Mouse (Mus musculus) CD8-positive naive resting alpha-beta T cell, adult 2 months (primary cell): ENCODE measurements at regions not wholly inside any gene's neighbourhood (a gene's known extent, or its start where the extent isn't known, plus 50 kb on each side); places are given as distances from the start of the nearest gene placed in this dataset.

Experiments
- DNase-seq, 2 experiments: peaks; one replicate each; pipeline ENCODE4 v3.0.0; 2022; ENCODE audit warnings: low read depth in 2 of 2, low spot score in 2 of 2

DNA sequence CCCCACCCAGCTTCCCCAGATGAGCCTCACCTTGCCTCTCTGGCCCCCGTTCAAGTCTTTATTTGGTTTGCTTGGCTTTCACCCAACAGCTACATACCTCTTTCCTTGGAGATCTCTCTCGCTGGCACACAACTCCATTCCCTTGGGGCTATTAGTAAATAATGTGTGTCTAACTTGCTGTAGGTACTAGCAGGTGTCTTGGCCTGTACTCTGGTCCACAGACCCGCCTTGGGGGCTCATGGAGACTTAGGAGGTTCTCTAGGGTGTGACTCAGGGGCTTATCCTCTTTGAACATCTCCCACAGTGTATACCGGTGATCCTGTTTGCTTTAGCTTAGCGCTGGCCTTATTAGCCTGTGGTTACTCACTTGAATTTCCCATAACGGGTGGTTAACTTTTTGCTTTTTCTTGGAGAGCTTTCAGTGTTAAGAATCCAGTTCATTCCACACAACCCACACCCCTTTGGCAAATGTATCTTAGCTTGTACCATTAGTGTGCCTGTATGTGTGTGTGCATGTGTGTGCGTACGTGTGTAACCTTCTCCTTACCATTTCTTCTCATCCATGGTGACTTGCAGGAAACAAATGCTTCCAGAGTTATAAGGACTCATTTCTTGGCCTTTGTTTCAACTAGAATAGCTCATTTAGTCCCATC, 67.3 kb upstream of the Map4k3 start:
- DNase-seq = no peak

DNA sequence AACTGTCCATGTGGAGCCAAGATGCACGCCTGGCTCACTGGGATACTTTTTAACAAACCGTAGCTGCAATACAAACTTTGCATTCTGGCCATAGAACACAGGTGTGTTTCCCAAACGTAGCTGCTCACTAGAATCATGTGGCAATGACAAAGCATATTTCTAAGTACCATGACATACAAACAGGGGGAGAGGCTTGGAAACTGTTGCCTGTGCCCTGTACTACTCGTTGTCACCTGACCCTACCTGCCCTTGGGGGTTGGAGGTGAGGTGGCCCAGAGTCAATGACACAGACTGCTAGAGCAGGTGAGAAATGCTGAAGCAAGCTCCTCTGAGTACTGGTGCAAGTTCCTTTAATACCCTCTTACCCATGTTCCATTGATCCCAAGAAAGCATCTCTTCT, 64.3 kb upstream of the Map4k3 start:
- no peak for DNase-seq

DNA sequence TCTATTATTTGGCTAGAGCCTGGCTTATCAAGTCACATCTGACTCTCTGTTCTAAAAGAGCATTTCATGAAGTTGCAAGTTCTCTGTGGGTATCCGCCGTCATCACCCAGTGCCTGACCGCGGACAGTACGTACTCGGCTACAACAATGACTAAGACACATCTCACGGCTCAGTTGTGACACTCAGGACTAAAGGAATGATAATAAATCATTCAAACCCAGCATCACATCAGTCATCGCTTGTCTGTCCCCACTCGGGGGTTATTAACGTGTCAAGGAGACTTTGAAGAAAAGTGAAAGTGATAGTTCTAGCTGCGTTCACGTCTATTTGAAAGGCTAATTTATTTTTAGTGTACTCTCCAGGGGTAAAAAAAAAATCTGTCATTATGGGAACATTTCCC, 61.4 kb upstream of the Map4k3 start:
- DNase-seq = no peak

DNA sequence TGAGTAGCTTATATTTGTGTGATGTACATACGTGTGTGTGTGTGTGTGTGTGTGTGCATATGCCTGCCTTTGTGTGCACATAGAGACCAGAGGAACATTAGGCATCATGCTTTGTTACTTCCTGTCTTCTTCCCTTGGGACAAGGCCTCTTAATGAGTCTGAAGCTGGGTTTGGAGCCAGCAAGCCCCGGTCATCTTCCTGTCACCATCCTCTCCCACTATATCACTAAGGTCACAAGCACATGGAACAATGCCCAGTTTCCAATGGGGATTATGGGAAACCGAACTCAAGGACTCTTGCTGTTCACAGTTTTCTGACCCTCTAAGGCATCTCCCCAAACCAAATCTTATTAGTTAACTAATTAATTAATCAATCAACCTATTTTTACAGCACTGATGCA, 60.7 kb upstream of the Map4k3 start:
- DNase-seq = no peak

DNA sequence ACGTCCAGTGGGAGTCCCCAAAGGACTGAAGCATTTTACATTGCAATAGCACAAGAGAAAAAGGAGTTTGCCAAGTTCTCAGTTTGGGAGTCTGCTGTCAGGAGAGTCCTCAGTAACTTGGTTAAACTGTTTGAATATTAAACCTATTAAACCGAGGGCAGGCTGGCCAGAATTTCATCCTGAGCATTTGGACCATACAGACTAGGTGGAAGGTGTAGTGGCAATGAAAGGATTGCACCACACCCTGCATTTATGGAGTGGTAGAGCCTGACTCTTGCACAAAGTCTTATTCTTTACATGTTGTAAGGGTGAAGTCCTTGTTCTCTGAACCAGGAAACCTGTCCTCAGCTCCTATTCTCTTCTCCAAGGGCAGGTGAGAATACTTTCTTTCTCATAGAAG, 58.6 kb upstream of the Map4k3 start:
- no peak for DNase-seq

DNA sequence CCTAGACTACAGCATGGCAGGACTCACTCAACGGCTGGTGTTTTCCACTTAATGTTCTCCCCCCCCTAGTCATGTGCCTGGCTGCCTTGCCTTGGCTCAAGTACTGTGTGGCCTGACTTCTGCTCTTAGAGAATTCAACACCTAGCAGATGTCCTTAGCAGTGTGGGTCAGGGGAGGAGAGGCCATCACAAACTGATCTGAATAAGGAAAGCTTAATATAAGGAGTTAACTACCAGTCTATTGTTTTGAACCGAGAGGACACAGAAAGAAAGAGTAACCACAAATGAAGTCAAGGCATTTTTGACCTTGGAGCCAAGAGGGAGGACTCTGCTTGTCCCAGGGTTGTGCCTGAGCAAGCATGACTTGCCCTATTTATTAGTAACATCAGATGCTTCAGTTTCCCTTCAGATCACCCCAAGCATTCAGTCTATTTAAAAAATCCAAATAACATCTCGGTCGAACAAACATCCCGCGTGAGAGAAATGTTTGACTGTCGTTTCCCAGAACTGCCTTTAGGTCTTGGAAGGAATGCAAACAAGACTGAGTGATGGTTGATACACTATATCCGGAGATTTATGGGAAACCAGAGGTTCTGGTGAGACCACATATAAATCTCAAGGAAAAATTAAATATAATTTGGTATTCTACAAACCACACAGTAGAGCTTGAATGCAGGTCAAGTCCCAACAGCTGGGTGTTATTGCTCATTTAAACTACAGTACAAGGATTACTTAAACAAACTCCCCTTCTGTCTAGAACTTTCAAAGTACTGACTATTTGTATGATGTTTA, 58.0 kb upstream of the Map4k3 start:
- DNase-seq = no peak

DNA sequence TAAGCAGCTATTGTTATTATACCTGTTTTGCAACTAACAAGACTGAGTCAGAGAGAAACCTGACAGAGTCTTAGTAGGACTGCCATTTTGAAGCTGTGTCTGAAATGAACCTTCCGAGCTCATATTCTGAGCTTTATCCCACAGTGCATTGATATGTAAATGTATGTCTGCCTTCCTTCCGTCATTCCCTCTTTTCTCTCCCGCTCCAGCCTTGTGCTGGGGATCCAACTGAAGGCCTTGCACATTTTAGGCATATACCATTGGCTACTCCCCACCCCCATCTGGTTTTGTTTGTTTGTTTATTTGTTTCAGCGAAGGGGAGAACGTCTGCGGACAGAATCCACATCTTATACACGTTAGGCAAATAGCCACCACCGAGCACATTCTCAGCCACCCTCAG, 57.2 kb upstream of the Map4k3 start:
- DNase-seq = no peak

DNA sequence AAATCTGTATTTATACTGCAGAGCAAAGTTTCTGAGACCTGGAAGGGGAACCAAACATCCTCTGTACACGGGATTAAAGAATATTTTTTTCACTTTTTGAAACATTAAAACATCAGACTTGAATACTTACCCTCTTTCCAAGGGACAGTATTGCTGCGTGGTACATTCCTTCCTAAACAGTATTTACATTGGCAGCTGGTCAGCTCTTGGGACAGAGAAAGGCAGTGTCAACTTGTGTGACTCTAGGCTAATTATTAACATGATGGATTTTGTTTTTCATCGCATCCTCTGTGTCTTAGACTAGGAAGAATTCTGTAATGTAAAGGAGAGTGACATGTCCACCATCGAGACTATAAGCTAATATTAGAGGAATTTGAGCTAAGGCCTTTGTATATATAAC, 56.8 kb upstream of the Map4k3 start:
- DNase-seq = no peak

DNA sequence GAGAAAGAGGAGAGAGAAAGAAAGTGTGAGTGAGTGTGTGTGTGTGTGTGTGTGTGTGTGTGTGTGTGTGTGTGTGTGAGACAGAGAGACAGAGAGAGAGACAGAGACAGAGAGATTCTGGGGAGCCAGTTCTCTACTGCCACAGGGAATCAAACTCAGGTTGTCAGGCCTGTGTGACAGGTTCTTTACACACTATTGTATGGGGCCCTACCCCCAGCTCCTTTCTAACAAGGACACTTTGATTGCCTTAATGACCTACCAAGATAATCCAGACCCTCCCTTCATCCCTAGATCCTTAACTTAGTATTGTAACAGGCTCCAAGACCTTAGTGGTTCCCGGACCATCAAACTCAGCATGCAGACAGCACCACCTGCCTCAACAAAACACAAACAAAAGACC, 53.9 kb upstream of the Map4k3 start:
- no peak for DNase-seq

DNA sequence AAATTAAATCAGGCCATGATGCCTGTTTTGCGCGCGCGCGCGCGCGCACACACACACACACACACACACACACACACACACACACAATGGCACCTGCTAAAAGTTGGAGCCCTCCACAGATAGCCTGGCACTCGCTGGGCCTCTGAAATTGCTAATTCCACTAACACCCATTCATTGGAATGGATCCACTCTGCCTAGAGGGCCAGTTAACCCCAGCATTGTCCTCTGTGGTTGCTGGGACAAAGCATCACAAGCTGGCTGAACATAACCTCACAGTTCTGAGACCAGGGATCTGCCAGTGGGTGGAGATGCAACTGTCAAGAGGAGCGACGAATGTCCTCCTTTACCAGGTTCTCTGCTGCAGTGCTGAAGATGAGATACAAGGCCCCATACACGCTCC, 53.3 kb upstream of the Map4k3 start:
- no peak for DNase-seq

DNA sequence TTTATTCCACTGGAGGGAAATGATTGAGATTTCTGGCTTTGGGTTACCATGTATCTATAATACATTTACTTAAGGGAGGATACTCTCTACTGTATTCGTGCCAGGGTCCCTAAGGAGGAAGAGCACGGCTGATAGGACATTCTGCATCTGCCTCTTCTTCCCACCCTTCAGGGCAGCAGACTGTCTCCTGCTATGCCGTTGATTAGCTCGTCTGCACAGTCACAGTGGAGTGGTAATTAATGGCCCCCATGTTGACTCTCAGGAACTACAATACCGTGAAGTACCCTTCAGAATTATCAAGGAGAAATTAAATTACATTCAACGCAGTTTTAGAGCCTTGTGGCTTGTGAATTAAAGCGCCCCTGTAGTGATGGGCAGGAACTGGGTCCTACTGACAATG, 52.0 kb upstream of the Map4k3 start:
- DNase-seq = no peak

DNA sequence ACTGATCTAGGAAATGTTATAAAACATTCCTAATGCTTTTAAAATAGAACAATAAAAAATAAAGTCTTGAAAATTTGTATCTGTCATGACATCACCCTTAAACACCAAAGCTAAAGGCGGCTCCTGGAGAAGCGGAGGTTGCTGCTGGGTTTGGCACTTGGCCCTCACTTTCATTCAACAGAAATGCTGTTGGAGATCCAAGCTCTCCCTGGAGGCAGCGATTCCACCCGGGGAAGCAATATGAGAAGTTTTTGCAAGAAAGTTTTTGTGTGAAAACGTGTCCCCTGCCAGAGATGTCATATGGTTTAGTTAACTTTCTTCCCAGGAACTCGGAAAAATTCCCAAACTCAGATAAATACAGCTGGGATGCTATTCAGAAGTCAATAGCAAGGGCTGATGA, 51.5 kb upstream of the Map4k3 start:
- DNase-seq = no peak
